Mouse (Mus musculus) gastrocnemius, postnatal 36 days (tissue): ENCODE results near the gene Tctn1. TPM values are rescaled to one million over a fixed set of nuclear protein-coding genes. Genes with fewer than 3 reads are reported as not detected.
"Not testable (repeated sequence)": the region's sequence is repeated elsewhere in the genome, so short reads cannot be mapped to it uniquely, and the experiment has no call there.

Experiments used
- DNase-seq, 2 experiments: peaks; one replicate each; pipeline ENCODE4 v3.0.0; 2022
- intact Hi-C: fragments of 180-260 bp; cut with DNase I; formaldehyde crosslinking; loops from one replicate; pipeline ENCODE4 v1.15.1; 2025
- total RNA-seq, 2 experiments: library from RNA; stranded (reverse); gene quantifications; 2 replicates each; pipeline ENCODE4 v1.2.3; 2021

The Tctn1 gene
- total RNA-seq, 2 experiments from 2014 or later, result 1.6 to 2.2 TPM

DNA sequence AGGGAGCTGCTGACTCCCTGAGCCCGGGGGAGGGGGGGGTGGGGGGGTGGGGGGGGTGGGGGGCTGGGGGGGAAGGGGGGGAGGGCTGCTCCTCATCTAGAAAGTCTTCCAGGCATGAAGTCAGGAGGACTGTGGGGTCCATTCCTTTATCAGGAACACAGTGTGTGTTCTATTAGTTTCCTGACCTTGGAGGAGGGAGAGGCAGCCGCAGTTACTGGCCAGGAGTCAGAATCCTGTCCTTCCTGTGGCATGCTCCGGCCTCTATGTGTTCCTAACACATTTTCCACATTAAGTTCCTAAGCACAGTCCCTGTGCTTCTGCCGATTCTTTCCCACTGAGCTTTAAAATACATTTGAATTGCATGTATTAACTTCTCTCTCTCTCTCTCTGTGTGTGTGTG lies 35.5 kb downstream of the Tctn1 start:
- intact Hi-C loops, result no loop called here
- DNase-seq, result no peak

DNA sequence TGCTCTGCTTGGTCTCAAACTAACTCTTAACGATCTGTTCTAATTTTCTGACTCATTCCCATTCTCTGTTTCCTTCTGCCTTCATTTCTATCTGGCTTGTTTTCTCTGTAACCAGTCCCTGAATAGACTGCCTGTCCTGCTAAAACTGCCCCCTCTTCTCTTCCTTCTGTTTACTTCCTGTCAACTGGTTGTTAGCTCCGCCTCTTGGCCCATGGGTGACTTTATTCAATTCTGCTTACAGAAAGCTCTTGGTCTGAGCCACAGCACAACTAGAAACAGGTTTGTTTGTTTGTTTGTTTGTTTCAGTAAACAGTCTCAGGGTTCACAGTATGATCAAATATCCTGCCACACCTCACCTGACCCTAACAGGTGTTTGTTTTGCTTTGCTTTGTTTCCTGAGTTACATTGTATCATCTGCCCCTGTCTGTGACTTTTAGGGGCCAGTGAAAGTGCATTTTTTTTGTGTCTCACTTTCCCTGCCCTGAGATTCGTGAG lies 35.9 kb downstream of the Tctn1 start:
- DNase-seq, result no peak

DNA sequence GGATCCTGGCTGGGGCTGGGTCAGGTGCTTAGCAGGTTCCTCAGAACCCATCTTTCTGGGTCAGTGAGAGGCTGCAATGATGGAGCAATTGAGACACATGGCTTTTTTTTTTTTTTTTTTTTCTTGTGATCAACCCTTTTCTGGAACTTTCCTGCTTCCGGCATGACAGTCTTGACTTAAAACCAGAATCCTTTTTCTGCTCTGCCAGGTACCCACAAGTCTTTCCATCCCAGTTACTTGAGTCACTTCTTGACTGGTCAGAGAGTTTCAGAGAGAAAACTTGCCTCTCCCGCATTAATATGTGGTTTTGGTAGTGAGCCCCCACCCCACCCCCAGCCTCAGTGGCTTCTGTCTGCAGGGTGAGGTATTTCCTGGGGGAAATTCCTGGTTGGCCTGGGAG lies 40.0 kb downstream of the Tctn1 start:
- intact Hi-C loops, result no loop called here
- no peak for DNase-seq

More for the DNA sequence above, 35.9 kb downstream of the Tctn1 start:
- intact Hi-C loops, result no loop called here

DNA sequence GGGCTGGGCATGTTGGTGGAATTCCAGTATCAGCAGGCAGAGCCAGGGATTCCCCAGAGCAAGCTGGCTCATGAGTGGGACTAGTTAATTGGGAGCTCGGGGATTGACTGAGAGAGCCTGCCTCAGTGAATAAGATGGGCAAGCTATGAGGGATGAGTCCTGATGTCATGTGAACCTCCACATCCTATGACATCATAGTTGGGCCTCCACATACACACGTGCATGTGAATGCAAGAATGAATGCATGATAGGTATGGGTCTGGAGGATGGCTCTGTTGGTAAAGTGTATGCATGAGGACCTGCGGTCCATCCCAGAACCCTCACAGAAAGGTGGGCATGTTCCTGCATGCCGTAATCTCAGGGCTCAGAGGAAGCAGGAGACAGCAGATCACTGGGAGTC lies 43.2 kb downstream of the Tctn1 start:
- no peak for DNase-seq
- intact Hi-C loops, result no loop called here

DNA sequence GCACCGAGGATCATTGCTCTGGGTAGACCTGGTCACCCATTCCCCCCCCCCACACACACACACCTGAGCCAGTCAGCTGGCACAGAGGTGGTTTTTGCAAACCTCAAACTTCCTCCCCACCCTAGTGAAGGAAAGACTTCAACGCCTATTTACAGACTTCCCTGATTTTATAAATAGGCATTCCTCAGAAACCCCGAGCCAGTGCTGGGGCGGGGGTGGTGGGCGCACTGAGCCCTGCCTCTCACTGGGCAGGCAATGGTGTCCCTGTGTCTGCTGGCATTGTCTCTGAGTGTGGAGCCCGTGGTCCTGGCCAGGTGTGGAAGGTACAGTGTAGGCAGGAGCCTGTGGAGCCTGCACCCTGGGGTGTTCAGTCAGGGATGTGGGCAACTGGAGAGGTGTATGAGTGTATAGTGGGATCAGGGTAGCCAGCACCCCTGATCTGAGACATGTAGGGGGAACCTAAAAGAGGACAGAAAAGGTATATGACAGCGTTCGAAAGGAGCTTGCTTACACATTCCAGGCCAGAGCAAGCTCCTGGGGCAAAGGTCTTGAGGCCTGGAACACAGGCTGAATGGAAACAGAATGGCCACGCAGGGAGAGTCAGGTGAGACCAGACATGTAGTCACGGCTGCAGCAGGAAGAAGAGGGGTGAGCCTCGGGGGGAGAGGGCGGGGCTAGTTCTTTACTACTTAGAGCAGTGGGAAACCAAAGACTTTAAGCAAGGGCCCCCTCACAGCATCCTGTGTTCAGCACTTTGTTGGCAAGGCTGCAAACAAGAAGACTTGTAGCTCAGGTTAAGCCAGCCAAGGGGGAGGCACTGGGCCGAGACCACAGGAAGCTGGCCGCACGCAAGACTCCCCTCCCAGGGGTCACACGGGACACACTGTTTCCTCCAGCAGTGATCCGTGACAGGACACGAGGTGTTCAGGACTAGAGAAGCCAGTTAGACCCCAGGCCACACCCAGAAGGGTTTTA lies 44.3 kb downstream of the Tctn1 start:
- intact Hi-C loops, result no loop called here
- no peak for DNase-seq

DNA sequence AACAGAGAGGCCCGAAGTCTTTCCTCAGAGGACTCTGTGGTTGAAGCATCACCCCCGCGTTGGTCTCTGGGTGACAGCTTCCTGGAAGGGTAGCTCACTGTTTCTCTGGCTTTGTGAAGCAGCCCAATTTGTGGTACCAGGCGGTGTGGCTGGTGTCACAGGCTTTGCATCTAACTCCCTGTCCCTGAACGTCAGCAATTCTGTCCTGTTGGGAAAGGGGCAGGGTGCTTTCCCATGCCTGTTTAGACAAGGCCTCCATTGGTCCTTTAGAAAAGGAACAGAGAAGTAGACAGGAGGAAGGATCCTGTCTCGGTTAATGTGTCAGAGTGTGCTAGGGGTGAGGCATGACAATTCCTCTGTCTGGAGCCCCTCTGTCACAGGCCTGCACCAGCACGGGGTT lies 45.3 kb downstream of the Tctn1 start:
- intact Hi-C loops, result no loop called here
- DNase-seq, result no peak

DNA sequence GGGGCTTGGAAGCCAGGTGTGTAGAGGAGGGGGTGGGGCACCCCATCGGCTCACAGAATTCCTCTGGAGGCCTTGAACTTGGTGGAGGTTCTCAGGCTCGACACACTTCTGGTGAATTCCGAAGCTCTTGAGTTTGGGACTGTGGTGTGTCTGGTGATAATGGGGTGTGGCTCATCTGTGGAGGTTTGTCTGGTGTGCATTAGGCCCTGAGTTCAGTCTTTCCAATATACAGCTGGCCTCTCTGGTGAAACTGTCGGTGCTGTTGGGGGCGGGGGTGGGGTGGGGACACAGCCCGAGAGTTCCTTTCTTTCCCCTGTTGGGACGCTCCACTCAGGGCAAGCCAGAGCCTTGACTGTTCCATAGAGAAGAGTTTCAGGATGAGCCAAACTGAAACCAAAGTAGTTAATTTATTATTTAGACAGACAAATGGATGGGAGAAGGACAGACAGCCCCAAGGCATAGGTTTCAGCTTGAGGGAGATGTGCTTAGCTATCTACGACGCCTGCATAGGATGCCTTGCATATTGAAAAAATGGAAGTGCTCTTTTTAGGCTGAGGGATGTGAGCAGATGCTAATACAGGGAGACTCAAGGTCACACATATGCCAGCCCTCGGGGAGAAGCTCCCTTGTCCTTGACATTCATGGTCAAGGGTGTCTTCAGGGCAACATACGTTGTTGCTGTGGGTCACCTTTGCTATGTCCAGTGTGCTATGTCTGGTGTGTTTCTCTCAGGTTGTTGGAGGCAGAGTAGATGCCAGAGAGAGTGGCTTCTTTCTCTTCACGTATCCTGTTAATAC lies 46.0 kb downstream of the Tctn1 start:
- DNase-seq, result no peak
- intact Hi-C loops, result no loop called here

DNA sequence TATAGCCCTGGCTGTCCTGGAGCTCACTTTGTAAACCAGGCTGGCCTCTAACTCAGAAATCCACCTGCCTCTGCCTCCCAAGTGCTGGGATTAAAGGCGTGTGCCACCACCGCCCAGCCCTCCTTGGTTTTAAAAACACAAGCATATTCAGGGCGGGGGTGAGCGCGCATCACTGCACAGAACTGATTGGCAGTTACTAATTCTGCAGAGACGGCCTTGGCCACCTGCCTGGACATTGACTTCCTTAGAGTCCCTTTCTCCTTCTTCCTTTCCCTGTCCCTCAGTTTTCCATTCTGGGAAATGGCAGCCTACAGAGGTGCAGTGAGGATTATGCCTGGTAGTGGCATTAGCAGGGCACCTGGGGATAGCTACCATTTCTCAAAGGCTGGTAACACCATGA lies 46.6 kb downstream of the Tctn1 start:
- intact Hi-C loops, result no loop called here
- DNase-seq, result no peak

DNA sequence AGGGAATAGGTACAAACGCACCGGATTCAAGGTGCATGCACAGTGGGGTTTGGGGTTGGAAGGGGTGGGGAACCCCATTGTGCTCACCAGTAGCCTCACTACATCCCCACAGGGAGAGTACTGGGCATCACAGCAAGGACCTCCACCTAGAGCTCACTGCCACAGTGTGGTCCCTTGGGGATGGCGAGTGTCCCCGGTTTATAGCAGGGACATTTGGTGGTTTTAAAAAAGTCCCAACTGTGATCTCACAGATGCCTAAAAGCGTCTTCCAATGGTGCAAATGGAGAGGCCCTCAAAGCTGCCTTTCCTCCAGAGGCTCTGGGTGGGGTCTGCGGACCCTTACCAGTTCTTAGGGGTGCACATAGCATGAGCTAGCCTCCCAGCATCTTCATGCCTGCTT lies 50.4 kb downstream of the Tctn1 start:
- intact Hi-C loops, result no loop called here
- DNase-seq, result no peak

DNA sequence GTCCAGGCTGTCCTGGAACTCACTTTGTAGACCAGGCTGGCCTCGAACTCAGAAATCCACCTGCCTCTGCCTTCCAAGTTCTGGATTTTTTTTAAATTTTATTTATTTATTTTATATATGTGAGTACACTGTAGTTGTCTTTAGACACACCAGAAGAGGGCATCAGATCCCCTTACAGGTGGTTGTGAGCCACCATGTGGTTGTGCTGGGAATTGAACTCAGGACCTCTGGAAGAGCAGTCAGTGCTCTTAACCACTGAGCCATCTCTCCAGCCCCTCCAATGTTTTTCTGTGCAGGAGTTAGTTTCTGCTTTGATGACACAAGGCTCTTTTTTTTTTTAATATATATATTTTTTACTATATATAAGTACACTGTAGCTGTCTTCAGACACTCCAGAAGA lies 51.4 kb downstream of the Tctn1 start:
- DNase-seq, intact Hi-C loops: not testable (repeated sequence)

DNA sequence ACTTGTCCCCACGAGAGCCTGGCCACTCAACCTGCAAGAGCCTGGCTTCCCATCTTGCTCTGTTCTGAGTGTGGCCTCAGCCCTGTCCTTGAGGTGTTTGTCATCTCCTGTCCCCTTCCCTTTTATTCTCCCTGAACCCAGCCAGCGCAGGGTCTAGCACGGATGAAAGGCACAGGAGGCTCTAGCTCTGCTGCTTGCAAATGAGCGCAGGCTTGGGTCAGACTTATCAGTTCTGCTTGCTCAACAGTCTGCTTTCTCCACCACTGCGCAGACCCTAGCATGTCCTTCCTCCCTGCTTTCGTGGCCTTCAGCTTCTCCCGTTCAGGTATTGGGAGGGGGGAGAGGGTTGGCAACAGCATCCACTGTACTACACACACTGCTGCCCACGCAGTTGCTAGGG lies 52.1 kb downstream of the Tctn1 start:
- intact Hi-C loops, result no loop called here
- no peak for DNase-seq

DNA sequence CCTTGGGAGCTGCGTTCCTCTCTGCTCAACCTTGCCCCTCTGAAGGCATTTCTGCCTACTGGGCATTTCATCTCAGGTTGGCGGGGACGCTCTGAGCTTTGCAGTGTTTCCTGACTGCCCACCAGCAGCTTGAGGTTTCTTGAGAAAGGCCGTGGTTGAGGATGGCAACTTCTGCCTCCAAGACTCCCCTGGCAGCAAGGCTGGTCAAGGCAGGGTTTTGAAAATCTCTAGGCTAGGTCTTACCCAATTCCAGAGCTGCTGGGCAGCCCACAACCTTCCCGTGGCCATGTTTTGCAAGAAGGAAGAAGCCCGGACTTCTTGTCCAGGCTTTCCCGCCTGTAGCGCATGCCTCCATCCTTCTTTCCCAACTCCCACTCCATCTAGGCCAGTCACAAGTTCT lies 53.4 kb downstream of the Tctn1 start:
- DNase-seq, result no peak
- intact Hi-C loops, result no loop called here

DNA sequence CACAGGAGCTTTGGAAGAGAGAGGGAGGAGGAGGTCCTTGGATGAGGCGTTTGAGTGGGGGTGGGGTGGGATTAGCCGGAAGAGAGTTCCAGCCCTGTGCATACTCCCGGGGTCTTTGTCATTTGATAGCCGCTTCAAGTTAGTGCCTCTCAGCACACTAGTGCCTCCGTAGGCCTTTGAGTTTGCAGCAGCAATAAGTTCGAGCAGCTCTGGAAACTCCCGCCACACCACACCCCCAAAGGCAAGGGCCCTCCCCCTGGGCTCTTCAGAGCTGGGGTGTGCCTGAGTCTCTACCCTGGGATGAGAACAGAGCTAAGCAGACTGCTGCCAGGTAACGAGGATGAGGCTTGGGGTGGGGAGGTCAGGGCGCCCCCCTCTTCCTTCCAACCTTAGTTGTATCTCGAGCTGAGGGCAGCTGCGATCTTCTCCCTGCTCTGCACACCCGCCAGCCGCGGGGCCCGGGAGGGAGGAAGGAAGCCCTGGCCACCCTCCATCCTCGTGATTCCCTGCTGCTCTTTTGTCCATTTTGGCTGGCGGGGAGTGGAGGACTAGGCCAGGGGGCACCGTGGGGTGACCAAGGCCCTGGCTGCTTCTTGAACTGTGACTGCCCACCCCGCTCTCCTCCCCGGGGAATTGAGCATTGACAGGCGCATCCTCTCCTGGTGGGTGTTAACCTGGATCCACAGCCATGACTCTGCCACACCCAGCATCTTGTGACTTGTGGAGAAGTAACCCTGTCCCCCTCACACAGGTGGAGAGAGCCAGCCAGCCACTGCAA lies 54.5 kb downstream of the Tctn1 start:
- peak; percentile 39 to 55 for DNase-seq
- intact Hi-C loops, result loop anchor here (10.0 kb wide), 1 partner anchor 325 kb away; no protein-coding TSS in a partner anchor

DNA sequence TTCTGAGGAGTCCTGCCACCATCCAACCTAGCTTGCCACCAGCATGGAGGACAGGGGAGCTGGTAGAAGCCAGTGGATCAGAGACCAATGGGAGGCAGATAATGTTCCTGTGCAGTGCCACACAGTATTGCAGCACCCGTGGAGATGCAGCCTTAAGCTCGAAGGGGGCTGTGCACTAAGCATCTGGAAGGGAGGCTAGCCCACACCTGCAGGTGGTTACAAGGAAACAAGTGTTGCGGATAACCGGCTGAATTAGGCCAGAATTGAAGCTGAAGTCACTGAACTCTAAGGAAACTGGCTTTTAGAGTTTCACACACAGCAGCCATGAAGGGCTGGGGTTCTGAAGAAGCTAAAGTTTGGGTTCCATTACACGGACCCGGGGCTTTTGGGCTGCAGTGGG lies 55.4 kb downstream of the Tctn1 start:
- no peak for DNase-seq
- intact Hi-C loops, result loop anchor here (10.0 kb wide), 1 partner anchor 324 kb away; no protein-coding TSS in a partner anchor

DNA sequence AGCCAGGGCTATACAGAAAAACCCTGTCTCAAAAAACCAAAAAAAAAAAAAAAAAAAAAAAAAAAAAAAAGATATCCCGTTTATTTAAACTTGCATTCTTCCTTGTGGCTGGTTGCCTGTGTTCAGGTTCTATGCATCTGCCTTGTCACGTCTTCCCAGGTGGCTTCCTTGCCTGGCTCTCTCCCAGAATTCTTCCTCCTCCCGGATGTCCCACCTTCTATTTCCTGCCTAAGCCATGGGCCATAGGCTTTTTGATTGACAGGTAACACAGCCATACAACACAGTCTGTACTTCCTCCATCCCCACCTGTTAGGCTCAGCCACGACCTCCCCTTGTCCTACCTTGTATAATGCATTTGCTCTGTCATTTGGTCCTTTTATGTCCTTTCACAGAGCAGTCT lies 57.8 kb downstream of the Tctn1 start, which contains the start of gene Hvcn1:
Hvcn1 (plus strand) TSS at position 330 of the 400 bp plus-strand sequence.
- intact Hi-C loops, result loop anchor here (10.0 kb wide), 1 partner anchor 322 kb away; no protein-coding TSS in a partner anchor
- no peak for DNase-seq

DNA sequence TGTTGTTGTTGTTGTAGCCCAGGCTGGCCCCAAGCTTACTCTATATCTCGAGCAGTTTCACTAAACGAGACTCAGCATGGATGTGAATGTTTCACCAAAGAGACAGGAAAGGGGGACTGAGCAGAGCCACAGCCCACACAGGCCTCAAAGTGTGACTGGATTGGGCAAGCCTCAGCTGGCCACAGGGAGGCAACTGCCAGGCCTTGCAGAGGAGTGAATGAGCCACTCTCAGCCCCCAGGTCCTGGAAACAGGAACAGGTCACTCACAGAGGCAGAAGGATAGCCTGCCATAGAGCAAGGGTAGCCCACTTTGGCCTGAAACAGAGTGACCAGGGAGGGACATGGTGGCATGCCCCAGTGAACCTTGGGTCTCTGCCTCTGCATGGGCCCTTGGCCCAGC lies 60.1 kb downstream of the Tctn1 start:
- intact Hi-C loops, result loop anchor here (10.0 kb wide), 1 partner anchor 319 kb away; no protein-coding TSS in a partner anchor

DNA sequence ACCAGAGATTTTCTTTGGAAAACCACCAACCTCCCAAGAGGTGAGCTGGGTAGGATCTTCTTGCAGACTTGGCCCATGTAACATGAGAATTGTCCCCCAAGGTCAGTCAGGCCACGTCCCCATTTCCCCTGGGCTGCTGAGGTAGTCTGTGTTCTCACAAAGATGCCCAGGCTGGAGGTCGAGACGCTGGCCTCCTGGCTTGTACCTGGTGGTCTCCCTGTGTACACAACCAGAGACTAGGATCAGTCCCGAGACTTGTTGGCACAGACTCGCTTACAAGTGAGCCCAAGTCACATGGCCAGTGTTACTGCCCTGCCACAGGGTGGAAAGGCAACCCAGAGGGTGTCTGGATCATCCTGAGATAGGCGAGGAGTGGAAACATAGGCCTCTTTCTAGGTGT lies 62.4 kb downstream of the Tctn1 start:
- intact Hi-C loops, result loop anchor here (10.0 kb wide), 1 partner anchor 317 kb away; no protein-coding TSS in a partner anchor
- no peak for DNase-seq

More for the DNA sequence above, 60.1 kb downstream of the Tctn1 start:
- DNase-seq, result no peak

DNA sequence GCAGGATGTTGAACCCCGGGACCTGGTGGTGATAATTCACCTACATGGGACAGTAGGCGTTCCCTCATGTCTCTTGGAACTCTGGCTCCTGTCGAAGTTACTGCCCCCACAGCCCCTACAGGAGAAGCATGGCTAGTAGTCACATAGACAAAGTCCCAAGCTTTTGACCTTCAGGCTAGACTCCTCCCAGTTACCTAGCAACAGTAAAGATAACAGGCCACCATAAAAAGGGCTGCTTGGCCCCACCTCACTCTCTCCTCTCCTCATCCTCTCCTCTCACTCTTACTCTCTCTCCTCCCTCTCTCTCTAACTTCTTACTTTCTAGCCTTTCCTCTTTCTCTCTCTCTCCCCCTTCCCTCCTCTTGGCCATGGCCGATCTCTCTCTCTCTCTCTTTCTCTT lies 63.4 kb downstream of the Tctn1 start:
- no peak for DNase-seq
- intact Hi-C loops, result loop anchor here (10.0 kb wide), 1 partner anchor 316 kb away; no protein-coding TSS in a partner anchor

DNA sequence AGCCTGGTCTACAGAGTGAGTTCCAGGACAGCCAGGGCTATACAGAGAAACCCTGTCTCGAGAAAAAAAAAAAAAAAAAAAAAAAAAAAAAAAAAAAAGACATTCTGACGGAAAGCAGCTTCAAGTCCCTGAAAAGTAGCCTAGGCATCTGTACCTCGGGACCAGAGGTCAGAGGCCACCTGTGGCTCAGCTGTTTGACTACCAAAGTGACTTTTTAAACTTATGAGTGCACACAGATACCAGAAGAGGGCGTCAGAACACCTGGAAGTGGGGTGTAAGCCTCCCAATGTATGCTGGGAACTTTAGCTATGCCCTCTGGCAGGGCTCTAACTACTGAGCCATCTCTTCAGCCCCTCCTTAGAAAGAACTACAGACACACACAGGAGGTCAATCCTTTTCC lies 71.9 kb downstream of the Tctn1 start:
- DNase-seq, result no peak
- intact Hi-C loops, result no loop called here
